Mouse (Mus musculus) liver, postnatal 0 days (tissue): ENCODE data around the gene Slc25a18. TPM values are rescaled to one million over a fixed set of nuclear protein-coding genes. Genes with fewer than 3 reads are reported as not detected.

Source experiments
- ATAC-seq: fragments of 200-750 bp; cut with Nextera tagmentation; 2 replicates; pipeline ENCODE4 v1.8.0; 2017; ENCODE audit warnings: mild to moderate bottlenecking, moderate library complexity
- DNase-seq: peaks from one replicate; pipeline ENCODE4 v3.0.0-alpha.2; 2016
- H3K27ac ChIP-seq: fragments of 300-500 bp; sonication (generic); 2 replicates; pipeline ENCODE4 v1.5.1; 2014; ENCODE audit warnings: antibody characterized with exemption, moderate library complexity, mild to moderate bottlenecking, low read depth
- H3K27me3 ChIP-seq: fragments of 300-500 bp; sonication (generic); 2 replicates; pipeline ENCODE4 v1.6.1; 2014; ENCODE audit warnings: low read length, control low read depth, mixed read lengths; ENCODE audit not compliant: insufficient read depth
- H3K36me3 ChIP-seq: fragments of 300-500 bp; sonication (generic); replicated peaks from 2 replicates; pipeline ENCODE4 v1.6.1; 2014; ENCODE audit warnings: mild to moderate bottlenecking, control low read depth, low read length, moderate library complexity, mixed read lengths; ENCODE audit not compliant: insufficient read depth
- H3K4me1 ChIP-seq: fragments of 300-500 bp; sonication (generic); 2 replicates; pipeline ENCODE4 v1.6.1; 2014; ENCODE audit warnings: antibody characterized with exemption, mild to moderate bottlenecking, control low read depth; ENCODE audit not compliant: insufficient read depth
- H3K4me2 ChIP-seq: fragments of 300-500 bp; sonication (generic); 2 replicates; pipeline ENCODE4 v1.6.1; 2014; ENCODE audit warnings: low read depth, mild to moderate bottlenecking, low read length, moderate library complexity, mixed read lengths
- H3K4me3 ChIP-seq: fragments of 300-500 bp; sonication (generic); 2 replicates; pipeline ENCODE4 v1.5.1; 2014; ENCODE audit warnings: low read depth, low read length
- H3K9ac ChIP-seq: fragments of 300-500 bp; sonication (generic); replicated peaks from 2 replicates; pipeline ENCODE4 v1.6.1; 2014; ENCODE audit warnings: mild to moderate bottlenecking, moderate library complexity
- H3K9me3 ChIP-seq: fragments of 300-500 bp; sonication (generic); 2 replicates; pipeline ENCODE4 v1.6.1; 2016; ENCODE audit warnings: mild to moderate bottlenecking, control low read depth, low read length, mixed read lengths
- CTCF ChIP-seq: sonication (generic); IDR thresholded peaks from 2 replicates; pipeline ENCODE4 v1.5.1; 2016; ENCODE audit warnings: antibody characterized with exemption, low read depth
- EP300 ChIP-seq: IDR thresholded peaks from 2 replicates; pipeline ENCODE4 v1.6.1; 2016; ENCODE audit warnings: antibody characterized with exemption, low read depth, mild to moderate bottlenecking
- WGBS: fragments of 180-500 bp; shearing (Covaris S2); extraction: QIAGEN DNeasy Blood & Tissue Kit; methylation state at CpG from one replicate; pipeline ENCODE4 v1.1.7; 2014; ENCODE audit not compliant: insufficient replicate concordance; 5-methylcytosine and 5-hydroxymethylcytosine counted together
- polyA plus RNA-seq: library from polyadenylated mRNA; unstranded; fragments of >200 nt; fragmentation: Nextera tagmentation; extraction: Ambion mirVana; gene quantifications from 2 replicates; pipeline ENCODE4 v1.2.1, GENCODE M21; 2015

Gene Slc25a18
- polyA plus RNA-seq, 1 experiment from 2014 or later = not detected

DNA sequence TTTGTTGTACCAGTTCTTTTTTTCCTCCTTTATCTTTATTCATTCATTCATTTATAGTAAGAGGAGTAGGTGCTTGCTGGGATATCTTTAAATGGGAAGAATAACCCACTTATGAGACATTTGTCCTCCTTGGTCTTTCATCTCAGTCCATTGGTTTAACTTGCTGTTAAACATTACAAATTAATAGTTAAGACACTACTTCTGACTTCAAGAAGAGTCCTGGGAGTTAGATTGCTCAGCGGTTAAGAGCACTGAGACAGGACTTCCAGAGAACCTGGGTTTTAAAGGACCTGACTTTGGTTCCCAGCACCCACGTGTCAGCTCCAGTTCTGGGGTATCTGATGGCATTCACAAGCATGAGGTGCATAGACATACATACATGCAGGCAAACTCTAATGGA, 27.0 kb upstream of the Slc25a18 start:
- Histone ChIP-seq H3K27ac (no peak overlapping the region), H3K9me3 (no peaks in the 10 kb centered on the region), H3K9ac (no peak overlapping the region), H3K4me2 (no peak overlapping the region), H3K4me3 (no peak overlapping the region), H3K4me1 (no peaks in the 10 kb centered on the region), H3K36me3 (peaks cover 10% of the 10 kb centered on the region), H3K27me3 (no peaks in the 10 kb centered on the region)
- DNase-seq = no peak
- no peak for ATAC-seq
- WGBS = 87% methylated on average over 2 of the region's 2 CpGs
- TF ChIP-seq EP300 = no peak
- no peak for TF ChIP-seq CTCF

GRCm38 (mm10) chr6:120761151-120761550, 12.2 kb upstream of the Slc25a18 start:
- ATAC-seq (no peak), DNase-seq (no peak)
- H3K4me3 ChIP-seq = no peak overlapping the region
- H3K4me2 ChIP-seq = no peak overlapping the region
- no peak overlapping the region for H3K27ac ChIP-seq
- no peak overlapping the region for H3K9ac ChIP-seq
- 81% methylated on average over 2 of the region's 2 CpGs for WGBS
- TF ChIP-seq EP300 (no peak), CTCF (no peak)
- H3K27me3 ChIP-seq = no peaks in the 10 kb centered on the region
- peaks cover 47% of the 10 kb centered on the region for H3K36me3 ChIP-seq
- no peaks in the 10 kb centered on the region for H3K9me3 ChIP-seq
- no peaks in the 10 kb centered on the region for H3K4me1 ChIP-seq

- 85% methylated on average over 1 of the region's 1 CpGs for WGBS
- Histone ChIP-seq H3K27me3 (no peaks in the 10 kb centered on the region), H3K4me3 (no peak overlapping the region), H3K4me1 (no peaks in the 10 kb centered on the region), H3K9me3 (no peaks in the 10 kb centered on the region), H3K36me3 (peaks cover 11% of the 10 kb centered on the region; the same call in 1 of the 2 replicates), H3K27ac (no peak overlapping the region), H3K4me2 (no peak overlapping the region), H3K9ac (no peak overlapping the region)
- no peak for TF ChIP-seq CTCF
- no peak for TF ChIP-seq EP300
- ATAC-seq (no peak), DNase-seq (no peak)
Measured at GRCm38 (mm10) chr6:120769972-120770371, 3.4 kb upstream of the Slc25a18 start.

GRCm38 (mm10) chr6:120771366-120771765, 2.0 kb upstream of the Slc25a18 start:
- H3K4me2 ChIP-seq = no peak overlapping the region
- no peaks in the 10 kb centered on the region for H3K9me3 ChIP-seq
- H3K27me3 ChIP-seq = no peaks in the 10 kb centered on the region
- H3K27ac ChIP-seq = no peak overlapping the region
- ATAC-seq (no peak), DNase-seq (no peak)
- H3K36me3 ChIP-seq = peaks cover 7% of the 10 kb centered on the region; the same call in 1 of the 2 replicates
- TF ChIP-seq EP300 (no peak), CTCF (peak; percentile 31)
- 23% methylated on average over 1 of the region's 1 CpGs for WGBS
- H3K4me3 ChIP-seq = no peak overlapping the region
- H3K9ac ChIP-seq = no peak overlapping the region
- no peaks in the 10 kb centered on the region for H3K4me1 ChIP-seq

DNA sequence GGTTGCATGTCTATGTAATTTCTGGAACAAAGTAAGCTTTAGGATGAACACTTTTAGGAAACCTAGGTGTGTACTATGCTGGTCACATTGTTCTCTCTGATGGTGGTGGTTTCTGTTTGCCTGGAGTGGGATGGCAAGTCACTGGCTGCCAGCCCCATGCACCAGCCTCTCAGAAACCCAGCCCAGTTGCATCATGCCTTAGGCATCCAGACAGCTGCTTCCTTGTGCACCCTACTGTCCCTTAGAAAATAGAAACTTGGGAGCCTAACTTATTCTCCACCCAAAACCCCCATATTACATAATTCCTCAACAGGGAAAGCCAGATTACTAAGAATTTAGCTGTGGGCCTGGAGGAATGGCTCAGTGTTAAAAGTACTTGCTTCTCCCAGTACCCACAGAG, 1.4 kb upstream of the Slc25a18 start:
- ATAC-seq (no peak), DNase-seq (no peak)
- TF ChIP-seq EP300 (no peak), CTCF (no peak)
- Histone ChIP-seq H3K4me1 (no peaks in the 10 kb centered on the region), H3K4me3 (no peak overlapping the region), H3K9ac (no peak overlapping the region), H3K27me3 (no peaks in the 10 kb centered on the region), H3K4me2 (no peak overlapping the region), H3K36me3 (peaks cover 6% of the 10 kb centered on the region; the same call in 1 of the 2 replicates), H3K27ac (no peak overlapping the region), H3K9me3 (no peaks in the 10 kb centered on the region)

GRCm38 (mm10) chr6:120773763-120774162, 385 bp downstream of the Slc25a18 start:
- no peaks in the 10 kb centered on the region for H3K9me3 ChIP-seq
- ATAC-seq = no peak
- no peak for DNase-seq
- no peak overlapping the region for H3K9ac ChIP-seq
- no peak for TF ChIP-seq CTCF
- TF ChIP-seq EP300 = no peak
- H3K4me3 ChIP-seq = no peak overlapping the region
- H3K27ac ChIP-seq = no peak overlapping the region
- H3K36me3 ChIP-seq = peaks cover 4% of the 10 kb centered on the region; the same call in 1 of the 2 replicates
- H3K27me3 ChIP-seq = no peaks in the 10 kb centered on the region
- no peak overlapping the region for H3K4me2 ChIP-seq
- 87% methylated on average over 6 of the region's 6 CpGs for WGBS
- H3K4me1 ChIP-seq = no peaks in the 10 kb centered on the region

DNA sequence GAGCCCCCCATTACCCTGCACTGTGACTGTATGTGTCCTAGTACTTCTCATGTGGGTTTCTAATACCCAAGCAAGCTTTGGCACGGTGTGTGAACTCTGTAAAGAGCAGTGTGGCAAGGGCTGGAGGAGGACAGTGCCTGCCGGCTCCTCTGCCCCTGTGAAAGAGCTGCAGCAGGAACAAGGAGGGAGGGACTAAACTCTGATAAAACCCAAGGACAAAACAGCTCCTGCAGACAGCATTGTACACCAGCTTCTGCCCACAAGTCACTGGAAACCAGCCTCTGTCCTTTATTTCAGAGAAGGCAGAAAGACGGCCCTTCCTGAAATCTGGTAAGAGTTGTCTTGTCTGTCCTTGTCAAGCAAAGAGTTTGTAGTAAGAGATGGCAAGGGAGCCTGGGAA, 2.9 kb downstream of the Slc25a18 start:
- no peak for ATAC-seq
- TF ChIP-seq EP300 = no peak
- Histone ChIP-seq H3K36me3 (peaks cover 2% of the 10 kb centered on the region; the same call in 1 of the 2 replicates), H3K4me2 (no peak overlapping the region), H3K27me3 (no peaks in the 10 kb centered on the region), H3K9me3 (no peaks in the 10 kb centered on the region), H3K4me1 (no peaks in the 10 kb centered on the region; the same call in 1 of the 2 replicates), H3K4me3 (no peak overlapping the region), H3K27ac (no peak overlapping the region), H3K9ac (no peak overlapping the region)
- 65% methylated on average over 3 of the region's 3 CpGs for WGBS
- no peak for DNase-seq
